Mouse (Mus musculus): Measurements from ENCODE around the gene Mpp2. TPM values are rescaled to one million over a fixed set of nuclear protein-coding genes. Genes with fewer than 3 reads are reported as not detected.
A peak's percentile ranks its signal among the peaks of the same experiment; 100 is the strongest.

Gene Mpp2
- polyA plus RNA-seq, 1 experiment = 147 TPM

- DNase-seq (ENCODE audit: extremely low spot score in 1 of 2, low spot score in 1 of 2) = no peak
Observed at GRCm38 (mm10) chr11:102039487-102040137, 48.7 kb downstream of the Mpp2 start.

- DNase-seq (ENCODE audit: extremely low spot score in 1 of 2, low spot score in 1 of 2) = no peak
Observed at GRCm38 (mm10) chr11:102037789-102038188, 50.5 kb downstream of the Mpp2 start.

GRCm38 (mm10) chr11:102036336-102036735 lies 52.0 kb downstream of the Mpp2 start:
- DNase-seq (ENCODE audit: extremely low spot score in 1 of 2, low spot score in 1 of 2) = no peak

- DNase-seq (ENCODE audit: extremely low spot score in 1 of 2, low spot score in 1 of 2) = no peak
Observed at GRCm38 (mm10) chr11:102035456-102035960, 52.8 kb downstream of the Mpp2 start.

GRCm38 (mm10) chr11:102034887-102035286 lies 53.4 kb downstream of the Mpp2 start:
- DNase-seq (ENCODE audit: extremely low spot score in 1 of 2, low spot score in 1 of 2) = no peak

- DNase-seq (ENCODE audit: extremely low spot score in 1 of 2, low spot score in 1 of 2) = no peak
Observed at GRCm38 (mm10) chr11:102033055-102033591, 55.2 kb downstream of the Mpp2 start.

GRCm38 (mm10) chr11:102031149-102031548 lies 57.2 kb downstream of the Mpp2 start:
- peak in 1 of 2 experiments; percentile 80 for DNase-seq (ENCODE audit: extremely low spot score in 1 of 2, low spot score in 1 of 2)

GRCm38 (mm10) chr11:102029966-102030365 lies 58.3 kb downstream of the Mpp2 start:
- DNase-seq (ENCODE audit: extremely low spot score in 1 of 2, low spot score in 1 of 2) = no peak

GRCm38 (mm10) chr11:102029304-102029703 lies 59.0 kb downstream of the Mpp2 start:
- DNase-seq (ENCODE audit: extremely low spot score in 1 of 2, low spot score in 1 of 2) = no peak

GRCm38 (mm10) chr11:102028087-102028816 lies 60.1 kb downstream of the Mpp2 start, which contains the start of gene Mpp3:
TSS of gene Mpp3 (minus strand) at chr11:102028461.
- no peak for DNase-seq (ENCODE audit: extremely low spot score in 1 of 2, low spot score in 1 of 2)

- DNase-seq (ENCODE audit: extremely low spot score in 1 of 2, low spot score in 1 of 2) = peak in 1 of 2 experiments; percentile 39
Observed at GRCm38 (mm10) chr11:102027361-102028017, 60.8 kb downstream of the Mpp2 start.

GRCm38 (mm10) chr11:102026694-102027360 lies 61.5 kb downstream of the Mpp2 start:
- peak in 1 of 2 experiments; percentile 59 for DNase-seq (ENCODE audit: extremely low spot score in 1 of 2, low spot score in 1 of 2)

- DNase-seq (ENCODE audit: extremely low spot score in 1 of 2, low spot score in 1 of 2) = peak in 1 of 2 experiments; percentile 39
Observed at GRCm38 (mm10) chr11:102025991-102026660, 62.2 kb downstream of the Mpp2 start.

- DNase-seq (ENCODE audit: extremely low spot score in 1 of 2, low spot score in 1 of 2) = no peak
Observed at GRCm38 (mm10) chr11:102025354-102025753, 63.0 kb downstream of the Mpp2 start.

GRCm38 (mm10) chr11:102024875-102025274 lies 63.4 kb downstream of the Mpp2 start:
- DNase-seq (ENCODE audit: extremely low spot score in 1 of 2, low spot score in 1 of 2) = no peak

GRCm38 (mm10) chr11:102024084-102024758 lies 64.1 kb downstream of the Mpp2 start:
- no peak for DNase-seq (ENCODE audit: extremely low spot score in 1 of 2, low spot score in 1 of 2)

- peak in 1 of 2 experiments; percentile 74 for DNase-seq (ENCODE audit: extremely low spot score in 1 of 2, low spot score in 1 of 2)
Observed at GRCm38 (mm10) chr11:102023406-102023805, 64.9 kb downstream of the Mpp2 start.

GRCm38 (mm10) chr11:102021196-102021595 lies 67.1 kb downstream of the Mpp2 start:
- DNase-seq (ENCODE audit: extremely low spot score in 1 of 2, low spot score in 1 of 2) = no peak

- DNase-seq (ENCODE audit: extremely low spot score in 1 of 2, low spot score in 1 of 2) = no peak
Observed at GRCm38 (mm10) chr11:102019736-102020135, 68.6 kb downstream of the Mpp2 start.

Measured in frontal cortex, adult 2 months (tissue).